Mouse (Mus musculus) liver, adult 2 months (tissue): ENCODE data around the gene Tshz2. TPM values are rescaled to one million over a fixed set of nuclear protein-coding genes. Genes with fewer than 3 reads are reported as not detected.

ENCODE experiments used
- DNase-seq: peaks from one replicate; pipeline ENCODE4 v3.0.0-alpha.2; 2011; ENCODE audit warnings: low read depth, low spot score; ENCODE audit errors: extremely low read depth
- H3K27ac ChIP-seq: fragments of 200-500 bp; replicated peaks from 2 replicates; pipeline ENCODE4 v1.5.1; 2012; ENCODE audit warnings: low read depth, mild to moderate bottlenecking, control low read depth, inconsistent platforms, low read length; ENCODE audit not compliant: insufficient read depth
- H3K27me3 ChIP-seq: fragments of 200-500 bp; 2 replicates; pipeline ENCODE4 v1.6.1; 2012; ENCODE audit warnings: mild to moderate bottlenecking, moderate library complexity, low read length, inconsistent platforms; ENCODE audit not compliant: control insufficient read depth, insufficient read depth
- H3K36me3 ChIP-seq: fragments of 200-500 bp; 2 replicates; pipeline ENCODE4 v1.6.1; 2012; ENCODE audit warnings: low read length, inconsistent platforms; ENCODE audit not compliant: control insufficient read depth, insufficient read depth
- H3K4me1 ChIP-seq: fragments of 200-500 bp; 2 replicates; pipeline ENCODE4 v1.6.1; 2011; ENCODE audit warnings: low read length; ENCODE audit not compliant: control insufficient read depth, insufficient read depth
- H3K4me3 ChIP-seq: fragments of 200-500 bp; 2 replicates; pipeline ENCODE4 v1.5.1; 2011; ENCODE audit warnings: low read depth, mild to moderate bottlenecking, control low read depth, low read length, moderate library complexity; ENCODE audit not compliant: insufficient read depth
- H3K79me2 ChIP-seq: fragments of 200-500 bp; 2 replicates; pipeline ENCODE4 v1.6.1; 2012; ENCODE audit warnings: inconsistent platforms, mild to moderate bottlenecking, low read length, moderate library complexity; ENCODE audit not compliant: control insufficient read depth, insufficient read depth
- H3K9ac ChIP-seq: fragments of 200-500 bp; 2 replicates; pipeline ENCODE4 v1.6.1; 2012; ENCODE audit warnings: low read depth, mild to moderate bottlenecking, control low read depth, inconsistent platforms, low read length
- CTCF ChIP-seq: fragments of 200-500 bp; IDR thresholded peaks from 2 replicates; pipeline ENCODE4 v1.5.1; 2011; ENCODE audit warnings: low read depth, low read length, control low read depth
- POLR2A ChIP-seq: fragments of 200-500 bp; IDR thresholded peaks from 2 replicates; pipeline ENCODE4 v1.6.1; 2011; ENCODE audit warnings: low read length, control low read depth; ENCODE audit not compliant: insufficient read depth; ENCODE audit errors: extremely low read depth
- WGBS: fragments of 180-500 bp; shearing (Covaris S2); methylation state at CpG from one replicate; pipeline ENCODE4 v1.1.7; 2018; 5-methylcytosine and 5-hydroxymethylcytosine counted together
- polyA plus RNA-seq: library from polyadenylated mRNA; depleted of rRNA; stranded (reverse); fragments of >200 nt; gene quantifications from 2 replicates; pipeline ENCODE4 v1.2.3, GENCODE M21; 2012; rRNA removed
- total RNA-seq: library from RNA; depleted of rRNA; stranded (reverse); fragments of >200 nt; gene quantifications from 2 replicates; pipeline ENCODE4 v1.2.3, GENCODE M21; 2014; rRNA removed

The Tshz2 gene
- total and polyA plus RNA-seq, 2 experiments: 3.3 to 4.1 TPM

- TF ChIP-seq CTCF (no peak), POLR2A (no peak)
- Histone ChIP-seq H3K79me2 (peaks cover 8% of the 10 kb centered on the region; the same call in 1 of the 2 replicates), H3K4me1 (no peaks in the 10 kb centered on the region), H3K27ac (no peak overlapping the region), H3K36me3 (peaks cover 46% of the 10 kb centered on the region), H3K4me3 (no peak overlapping the region), H3K27me3 (no peaks in the 10 kb centered on the region), H3K9ac (no peak overlapping the region)
- 74% methylated on average over 5 of the region's 5 CpGs for WGBS
- no peak for DNase-seq
Measured at GRCm38 (mm10) chr2:170109528-170109927, 476.7 kb downstream of the Tshz2 start.

- TF ChIP-seq CTCF (no peak), POLR2A (no peak)
- H3K36me3 ChIP-seq: peaks cover 53% of the 10 kb centered on the region
- H3K79me2 ChIP-seq: peaks cover 12% of the 10 kb centered on the region; the same call in 1 of the 2 replicates
- no peak overlapping the region for H3K9ac ChIP-seq
- H3K4me1 ChIP-seq: no peaks in the 10 kb centered on the region
- H3K27ac ChIP-seq: no peak overlapping the region
- H3K4me3 ChIP-seq: no peak overlapping the region
- no peaks in the 10 kb centered on the region for H3K27me3 ChIP-seq
- WGBS: 49% methylated on average over 8 of the region's 8 CpGs
- no peak for DNase-seq
Measured at GRCm38 (mm10) chr2:170110306-170110705, 477.5 kb downstream of the Tshz2 start.

GRCm38 (mm10) chr2:170116704-170117281 is 484.0 kb downstream of the Tshz2 start:
- Histone ChIP-seq H3K4me1 (peaks cover 9% of the 10 kb centered on the region), H3K27me3 (no peaks in the 10 kb centered on the region), H3K9ac (no peak overlapping the region), H3K4me3 (no peak overlapping the region), H3K79me2 (peaks cover 34% of the 10 kb centered on the region; the same call in 1 of the 2 replicates), H3K36me3 (peaks cover 43% of the 10 kb centered on the region), H3K27ac (no peak overlapping the region)
- WGBS: 33% methylated on average over 4 of the region's 4 CpGs
- DNase-seq: peak; percentile 55
- TF ChIP-seq CTCF (peak; percentile 46), POLR2A (no peak)

- no peaks in the 10 kb centered on the region for H3K27me3 ChIP-seq
- H3K4me3 ChIP-seq: no peak overlapping the region
- peaks cover 14% of the 10 kb centered on the region for H3K36me3 ChIP-seq
- WGBS: 82% methylated on average over 19 of the region's 19 CpGs
- TF ChIP-seq POLR2A (no peak), CTCF (no peak)
- no peak for DNase-seq
- peaks cover 34% of the 10 kb centered on the region; the same call in 1 of the 2 replicates for H3K79me2 ChIP-seq
- no peak overlapping the region for H3K27ac ChIP-seq
- H3K9ac ChIP-seq: no peak overlapping the region
- peaks cover 12% of the 10 kb centered on the region for H3K4me1 ChIP-seq
Measured at GRCm38 (mm10) chr2:170120139-170121027, 487.6 kb downstream of the Tshz2 start.

Other genes with a start within 250 kb of the Tshz2 start
- not detected in 2 replicates for gene Gm11011, start 45.3 kb upstream of the Tshz2 start, total RNA-seq
- not detected in 2 replicates for gene Gm11011, start 45.3 kb upstream of the Tshz2 start, polyA plus RNA-seq